Mouse (Mus musculus) cerebellum, adult 18-20 months (tissue): Measurements from ENCODE around the gene Nhlrc2.
"Not testable (repeated sequence)": the region's sequence is repeated elsewhere in the genome, so short reads cannot be mapped to it uniquely, and the experiment has no call there.

ENCODE experiments used
- DNase-seq, 2 experiments: peaks; one replicate each; pipeline ENCODE4 v3.0.0; 2021

Gene Nhlrc2

GRCm38 (mm10) chr19:56548230-56549032 is at the start of gene Nhlrc2:
TSS of gene Nhlrc2 (plus strand) at chr19:56548261.
- peak; percentile 77 to 87 for DNase-seq

- not testable (repeated sequence) for DNase-seq
Observed at GRCm38 (mm10) chr19:56503069-56503468, 45.0 kb upstream of the Nhlrc2 start.

GRCm38 (mm10) chr19:56503525-56503924 is 44.5 kb upstream of the Nhlrc2 start:
- not testable (repeated sequence) for DNase-seq

- not testable (repeated sequence) for DNase-seq
Observed at GRCm38 (mm10) chr19:56511207-56511606, 36.9 kb upstream of the Nhlrc2 start.

GRCm38 (mm10) chr19:56513527-56513926 is 34.5 kb upstream of the Nhlrc2 start:
- not testable (repeated sequence) for DNase-seq

GRCm38 (mm10) chr19:56519408-56519807 is 28.7 kb upstream of the Nhlrc2 start:
- DNase-seq = not testable (repeated sequence)

- DNase-seq = not testable (repeated sequence)
Observed at GRCm38 (mm10) chr19:56530529-56530928, 17.5 kb upstream of the Nhlrc2 start.

GRCm38 (mm10) chr19:56531251-56531650 is 16.8 kb upstream of the Nhlrc2 start:
- DNase-seq = no peak

GRCm38 (mm10) chr19:56533291-56534071 is 14.6 kb upstream of the Nhlrc2 start:
- no peak for DNase-seq

GRCm38 (mm10) chr19:56534337-56534736 is 13.7 kb upstream of the Nhlrc2 start:
- no peak for DNase-seq

- no peak for DNase-seq
Observed at GRCm38 (mm10) chr19:56535064-56535463, 13.0 kb upstream of the Nhlrc2 start.

GRCm38 (mm10) chr19:56535765-56536164 is 12.3 kb upstream of the Nhlrc2 start:
- DNase-seq = no peak

GRCm38 (mm10) chr19:56543320-56543719 is 4.7 kb upstream of the Nhlrc2 start:
- DNase-seq = no peak

- DNase-seq = no peak
Observed at GRCm38 (mm10) chr19:56544681-56545388, 3.2 kb upstream of the Nhlrc2 start.

- DNase-seq = no peak
Observed at GRCm38 (mm10) chr19:56546031-56546430, 2.0 kb upstream of the Nhlrc2 start.

GRCm38 (mm10) chr19:56547456-56548229 is 418 bp upstream of the Nhlrc2 start, which contains the start of gene Dclre1a:
TSS of gene Dclre1a (minus strand) at chr19:56548222.
- peak; percentile 74 to 81 for DNase-seq

GRCm38 (mm10) chr19:56549033-56549680 is 1.1 kb downstream of the Nhlrc2 start:
- DNase-seq = no peak

- no peak for DNase-seq
Observed at GRCm38 (mm10) chr19:56553177-56553576, 5.1 kb downstream of the Nhlrc2 start.

GRCm38 (mm10) chr19:56555972-56556371 is 7.9 kb downstream of the Nhlrc2 start:
- no peak for DNase-seq

- DNase-seq = no peak
Observed at GRCm38 (mm10) chr19:56562433-56563138, 14.5 kb downstream of the Nhlrc2 start.

- no peak for DNase-seq
Observed at GRCm38 (mm10) chr19:56563469-56563868, 15.4 kb downstream of the Nhlrc2 start.
